8 mouse cellular contexts compared by ENCODE assay signal in the genomic region with DNA sequence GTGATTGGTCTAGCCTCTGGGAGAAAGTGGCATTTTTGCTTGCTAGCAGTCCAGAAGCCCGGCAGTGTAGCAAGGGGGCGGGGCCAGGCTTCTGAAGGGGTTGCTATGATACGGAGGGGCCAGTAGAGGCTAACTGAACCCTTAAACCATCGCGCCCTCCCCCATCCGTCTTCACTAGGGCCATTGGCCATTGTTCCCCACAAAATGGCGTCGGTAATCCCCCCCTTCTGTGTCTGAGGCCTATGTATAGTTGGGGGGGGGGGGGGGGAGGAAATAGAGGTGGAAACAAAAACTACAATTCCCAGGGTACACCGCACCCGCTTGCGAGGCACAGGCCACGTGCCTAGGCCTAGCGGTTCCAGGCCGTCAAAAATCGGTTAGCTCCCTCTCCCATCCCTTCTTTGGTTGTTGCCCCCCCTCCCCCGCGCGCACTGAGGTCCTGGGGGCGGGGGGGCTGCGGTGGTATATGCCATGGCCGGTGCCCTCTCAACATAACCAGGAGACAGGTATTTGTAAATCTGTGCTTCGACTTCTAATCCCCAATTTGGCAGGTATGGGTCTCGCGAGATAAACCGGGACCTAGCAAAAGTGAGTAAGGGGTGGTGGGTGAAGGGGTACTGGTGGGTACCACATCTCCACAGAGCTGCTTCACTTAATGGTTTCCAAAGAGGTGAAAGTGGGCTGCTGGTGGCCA. TPM values are rescaled to one million over a fixed set of nuclear protein-coding genes. Genes with fewer than 3 reads are reported as not detected.
DNase-seq lines count a peak whose midpoint lies in the region; ATAC-seq lines count a peak whose summit lies in the region.

No protein-coding gene starts in this region.

- peak overlapping the region; percentile 87 for H3K27ac ChIP-seq in midbrain, embryonic 10.5 days (replicated peaks)
- H3K27ac ChIP-seq in stomach, embryonic 14.5 days (ENCODE audit: low read length): peak overlapping the region; percentile 75

- DNase-seq in WW6 (ENCODE audit: low read depth, low spot score): peak; percentile 46
- DNase-seq in cerebellum, postnatal 36 days: peak; percentile 53 to 60
- DNase-seq in gastrocnemius, adult 18-20 months (ENCODE audit: low spot score): peak; percentile 7
- DNase-seq in hindlimb bud, embryonic 11.5 days (ENCODE audit: extremely low spot score, low read depth, low spot score): peak; percentile 24
- peak; percentile 19 to 62 for DNase-seq in left cerebral cortex, adult 8-10 months (ENCODE audit: low spot score in 2 of 2)
- DNase-seq in midbrain, embryonic 10.5 days (ENCODE audit: low spot score): peak; percentile 81

- peak overlapping the region; percentile 52 for H3K4me2 ChIP-seq in stomach, embryonic 14.5 days (replicated peaks; ENCODE audit: low read depth, low read length)

- peak overlapping the region; percentile 25; the same call in 1 of the 2 replicates for H3K9ac ChIP-seq in stomach, embryonic 14.5 days (replicated peaks; ENCODE audit: low read depth, low read length)

- peak; percentile 76 for ATAC-seq in stomach, embryonic 14.5 days (ENCODE audit: insufficient number of reproducible peaks, insufficient read depth, low FRiP score, low read depth)
- ATAC-seq in monocyte, adult 5-6 weeks (replicated peaks; ENCODE audit: insufficient number of reproducible peaks, low FRiP score, low TSS enrichment, poor library complexity, severe bottlenecking): no peak

- WGBS in midbrain, embryonic 10.5 days: 14% methylated on average over 23 of the region's 25 CpGs
- 21% methylated on average over 23 of the region's 25 CpGs for WGBS in stomach, embryonic 14.5 days

- H3K9me3 ChIP-seq in midbrain, embryonic 10.5 days (replicated peaks): no peaks in the 10 kb centered on the region
- no peaks in the 10 kb centered on the region for H3K9me3 ChIP-seq in stomach, embryonic 14.5 days (ENCODE audit: control insufficient read depth, low read depth, low read length)

- peak overlapping the region; percentile 57 for H3K4me3 ChIP-seq in midbrain, embryonic 10.5 days
- peak overlapping the region; percentile 40 for H3K4me3 ChIP-seq in stomach, embryonic 14.5 days (ENCODE audit: low read depth, low read length)

- peaks cover 6% of the 10 kb centered on the region; the same call in 1 of the 2 replicates for H3K27me3 ChIP-seq in midbrain, embryonic 10.5 days (ENCODE audit: low read depth, poor library complexity, severe bottlenecking)
- H3K27me3 ChIP-seq in stomach, embryonic 14.5 days (ENCODE audit: control insufficient read depth, insufficient read depth, low read length): no peaks in the 10 kb centered on the region

- peaks cover 5% of the 10 kb centered on the region; the same call in 1 of the 2 replicates for H3K4me1 ChIP-seq in midbrain, embryonic 10.5 days
- H3K4me1 ChIP-seq in stomach, embryonic 14.5 days (ENCODE audit: control insufficient read depth, insufficient read depth, low read length): no peaks in the 10 kb centered on the region

- 0 out of 2 replicates have a peak, but pooled peaks cover 6% of the 10 kb centered on the region for H3K36me3 ChIP-seq in midbrain, embryonic 10.5 days
- H3K36me3 ChIP-seq in stomach, embryonic 14.5 days (ENCODE audit: control insufficient read depth, insufficient read depth, low read length): no peaks in the 10 kb centered on the region

RNA-seq across cellular contexts. Expression of gene Wnk3, which starts 29.3 kb away (rescaled TPM):
- total RNA-seq in gastrocnemius, adult 18-20 months (2021): 1 to 10 TPM; 2.6 to 2.8 TPM
- total RNA-seq in left cerebral cortex, adult 8-10 months (2022): 10 to 100 TPM; 39.5 to 48.1 (median 46.0) TPM
- polyA plus RNA-seq in midbrain, embryonic 10.5 days (2016; fragmentation: Nextera tagmentation; extraction: Ambion mirVana): 7.5 and 9.0 TPM in 2 replicates
- polyA plus RNA-seq in stomach, embryonic 14.5 days (2014; fragmentation: Nextera tagmentation; extraction: Ambion mirVana): 3.7 and 4.8 TPM in 2 replicates
- total RNA-seq in monocyte, adult 5-6 weeks (2017): not detected in 3 replicates

Comparison
In these comparisons a context has a peak if more than half of its experiments do, and no peak if none do; other contexts are left out.
1. DNase-seq: peak in every context shown above with its lines; median percentile 81 in midbrain, embryonic 10.5 days; 56 in cerebellum, postnatal 36 days; 46 in WW6; 40 in left cerebral cortex, adult 8-10 months; 24 in hindlimb bud, embryonic 11.5 days; 7 in gastrocnemius, adult 18-20 months.
2. RNA of gene Wnk3, which starts 29.3 kb away (total RNA-seq): 39.5 to 48.1 TPM in left cerebral cortex, adult 8-10 months; 2.6 to 2.8 TPM in gastrocnemius, adult 18-20 months and not detected in monocyte, adult 5-6 weeks; every median in the first group is over 10 times any median in the second.